Mouse (Mus musculus) ovary, postnatal 36 days (tissue): Measurements from ENCODE around the gene Cd300a.

Experiments used
- DNase-seq: peaks from one replicate; pipeline ENCODE4 v3.0.0; 2022; ENCODE audit warnings: low spot score, mixed read lengths

Gene Cd300a

GRCm38 (mm10) chr11:114866486-114867360, 23.1 kb upstream of the Cd300a start:
- DNase-seq = peak; percentile 53

- no peak for DNase-seq
Measured at GRCm38 (mm10) chr11:114867361-114868235, 22.2 kb upstream of the Cd300a start.

GRCm38 (mm10) chr11:114868280-114868679, 21.6 kb upstream of the Cd300a start:
- no peak for DNase-seq

GRCm38 (mm10) chr11:114869787-114870186, 20.1 kb upstream of the Cd300a start:
- no peak for DNase-seq

- no peak for DNase-seq
Measured at GRCm38 (mm10) chr11:114871540-114871939, 18.3 kb upstream of the Cd300a start.

- no peak for DNase-seq
Measured at GRCm38 (mm10) chr11:114873022-114873817, 16.6 kb upstream of the Cd300a start.

GRCm38 (mm10) chr11:114874226-114875145, 15.4 kb upstream of the Cd300a start:
- no peak for DNase-seq

GRCm38 (mm10) chr11:114875301-114875801, 14.5 kb upstream of the Cd300a start:
- DNase-seq = no peak

- no peak for DNase-seq
Measured at GRCm38 (mm10) chr11:114876176-114876575, 13.7 kb upstream of the Cd300a start.

- no peak for DNase-seq
Measured at GRCm38 (mm10) chr11:114876621-114877020, 13.2 kb upstream of the Cd300a start.

- peak; percentile 56 for DNase-seq
Measured at GRCm38 (mm10) chr11:114877145-114877544, 12.7 kb upstream of the Cd300a start.

- no peak for DNase-seq
Measured at GRCm38 (mm10) chr11:114879666-114880065, 10.2 kb upstream of the Cd300a start.

- no peak for DNase-seq
Measured at GRCm38 (mm10) chr11:114880185-114880584, 9.7 kb upstream of the Cd300a start.

GRCm38 (mm10) chr11:114880589-114880988, 9.3 kb upstream of the Cd300a start:
- no peak for DNase-seq

- DNase-seq = no peak
Measured at GRCm38 (mm10) chr11:114883251-114883789, 6.5 kb upstream of the Cd300a start.

- DNase-seq = no peak
Measured at GRCm38 (mm10) chr11:114884380-114885100, 5.3 kb upstream of the Cd300a start.

GRCm38 (mm10) chr11:114890542-114890941, 701 bp downstream of the Cd300a start:
- no peak for DNase-seq

- no peak for DNase-seq
Measured at GRCm38 (mm10) chr11:114896085-114896484, 6.2 kb downstream of the Cd300a start.

- no peak for DNase-seq
Measured at GRCm38 (mm10) chr11:114898026-114898425, 8.2 kb downstream of the Cd300a start.

- DNase-seq = no peak
Measured at GRCm38 (mm10) chr11:114903224-114903623, 13.4 kb downstream of the Cd300a start.
